Mouse (Mus musculus): ENCODE data around the gene Zfp580. TPM values are rescaled to one million over a fixed set of nuclear protein-coding genes. Genes with fewer than 3 reads are reported as not detected.

The Zfp580 gene
- polyA plus RNA-seq, 1 experiment from 2014 or later, result 54.0 TPM

- H3K27ac ChIP-seq, result no peak overlapping the region
- no peak; the same call in 1 of the 2 replicates for ATAC-seq (replicated peaks; ENCODE audit: low FRiP score, low read depth)
- 87% methylated on average over 3 of the region's 3 CpGs for WGBS
- no peak for TF ChIP-seq CTCF (IDR thresholded peaks at IDR 0.05; ENCODE audit: low read depth)
- no peak for DNase-seq (ENCODE audit: low spot score)
- no peaks in the 10 kb centered on the region for H3K4me1 ChIP-seq (replicated peaks; ENCODE audit: insufficient read depth, low read length)
- H3K36me3 ChIP-seq (ENCODE audit: insufficient read depth, low read length), result peaks cover 28% of the 10 kb centered on the region
- H3K4me2 ChIP-seq (ENCODE audit: low read length), result no peak overlapping the region
- H3K9ac ChIP-seq (ENCODE audit: low read depth, low read length), result no peak overlapping the region
- H3K27me3 ChIP-seq (ENCODE audit: insufficient read depth, low read length), result no peaks in the 10 kb centered on the region
- no peak overlapping the region for H3K4me3 ChIP-seq (replicated peaks; ENCODE audit: low read depth, low read length)
- H3K9me3 ChIP-seq (replicated peaks; ENCODE audit: low read length), result no peaks in the 10 kb centered on the region
Observed at GRCm38 (mm10) chr7:5099796-5100195, 48.5 kb downstream of the Zfp580 start.

GRCm38 (mm10) chr7:5101066-5101663 lies 49.8 kb downstream of the Zfp580 start:
- ATAC-seq (replicated peaks; ENCODE audit: low FRiP score, low read depth), result no peak
- no peak for TF ChIP-seq CTCF (IDR thresholded peaks at IDR 0.05; ENCODE audit: low read depth)
- H3K27me3 ChIP-seq (ENCODE audit: insufficient read depth, low read length), result no peaks in the 10 kb centered on the region
- H3K27ac ChIP-seq, result no peak overlapping the region
- H3K4me2 ChIP-seq (ENCODE audit: low read length), result no peak overlapping the region
- no peak overlapping the region for H3K9ac ChIP-seq (ENCODE audit: low read depth, low read length)
- H3K4me3 ChIP-seq (replicated peaks; ENCODE audit: low read depth, low read length), result no peak overlapping the region
- H3K36me3 ChIP-seq (ENCODE audit: insufficient read depth, low read length), result peaks cover 18% of the 10 kb centered on the region
- no peak for DNase-seq (ENCODE audit: low spot score)
- H3K4me1 ChIP-seq (replicated peaks; ENCODE audit: insufficient read depth, low read length), result no peaks in the 10 kb centered on the region
- H3K9me3 ChIP-seq (replicated peaks; ENCODE audit: low read length), result no peaks in the 10 kb centered on the region
- 87% methylated on average over 10 of the region's 10 CpGs for WGBS

- H3K9ac ChIP-seq (ENCODE audit: low read depth, low read length), result no peak overlapping the region
- TF ChIP-seq CTCF (IDR thresholded peaks at IDR 0.05; ENCODE audit: low read depth), result no peak
- no peaks in the 10 kb centered on the region for H3K27me3 ChIP-seq (ENCODE audit: insufficient read depth, low read length)
- WGBS, result 85% methylated on average over 2 of the region's 2 CpGs
- H3K36me3 ChIP-seq (ENCODE audit: insufficient read depth, low read length), result peaks cover 13% of the 10 kb centered on the region
- no peaks in the 10 kb centered on the region for H3K9me3 ChIP-seq (replicated peaks; ENCODE audit: low read length)
- no peak overlapping the region for H3K4me3 ChIP-seq (replicated peaks; ENCODE audit: low read depth, low read length)
- H3K4me2 ChIP-seq (ENCODE audit: low read length), result no peak overlapping the region
- H3K4me1 ChIP-seq (replicated peaks; ENCODE audit: insufficient read depth, low read length), result no peaks in the 10 kb centered on the region
- H3K27ac ChIP-seq, result no peak overlapping the region
- ATAC-seq (replicated peaks; ENCODE audit: low FRiP score, low read depth), result no peak
- no peak for DNase-seq (ENCODE audit: low spot score)
Observed at GRCm38 (mm10) chr7:5102564-5102963, 51.2 kb downstream of the Zfp580 start.

Other genes with a start within 250 kb of the Zfp580 start
- gene Ube2s, start 238.9 kb upstream of the Zfp580 start, polyA plus RNA-seq (2015; fragmentation: Nextera tagmentation; extraction: Ambion mirVana), result 198 and 203 TPM in 2 replicates
- gene Shisa7, start 206.8 kb upstream of the Zfp580 start, polyA plus RNA-seq (2015; fragmentation: Nextera tagmentation; extraction: Ambion mirVana), result 0.62 and 0.67 TPM in 2 replicates
- 11.0 and 12.4 TPM in 2 replicates for gene Isoc2b, start 181.3 kb upstream of the Zfp580 start, polyA plus RNA-seq (2015; fragmentation: Nextera tagmentation; extraction: Ambion mirVana)
- gene Isoc2a, start 174.4 kb upstream of the Zfp580 start, polyA plus RNA-seq (2015; fragmentation: Nextera tagmentation; extraction: Ambion mirVana), result 0.72 and 0.77 TPM in 2 replicates
- not detected in 2 replicates for gene Gm36210, start 145.0 kb upstream of the Zfp580 start, polyA plus RNA-seq (2015; fragmentation: Nextera tagmentation; extraction: Ambion mirVana)
- gene Zfp628, start 136.3 kb upstream of the Zfp580 start, polyA plus RNA-seq (2015; fragmentation: Nextera tagmentation; extraction: Ambion mirVana), result 3.5 and 3.9 TPM in 2 replicates
- 2.1 and 2.6 TPM in 2 replicates for gene Nat14, start 129.5 kb upstream of the Zfp580 start, polyA plus RNA-seq (2015; fragmentation: Nextera tagmentation; extraction: Ambion mirVana)
- gene Ssc5d, start 125.8 kb upstream of the Zfp580 start, polyA plus RNA-seq (2015; fragmentation: Nextera tagmentation; extraction: Ambion mirVana), result 0.91 and 1.1 TPM in 2 replicates
- 0.12 and 0.13 TPM in 2 replicates for gene Sbk2, start 87.1 kb upstream of the Zfp580 start, polyA plus RNA-seq (2015; fragmentation: Nextera tagmentation; extraction: Ambion mirVana)
- 0.05 TPM in 1 of 2 replicates, not detected in the other for gene Sbk3, start 80.4 kb upstream of the Zfp580 start, polyA plus RNA-seq (2015; fragmentation: Nextera tagmentation; extraction: Ambion mirVana)
- gene Zfp579, start 55.4 kb upstream of the Zfp580 start, polyA plus RNA-seq (2015; fragmentation: Nextera tagmentation; extraction: Ambion mirVana), result 21.2 and 21.3 TPM in 2 replicates
- gene Zfp524, start 37.1 kb upstream of the Zfp580 start, polyA plus RNA-seq (2015; fragmentation: Nextera tagmentation; extraction: Ambion mirVana), result 12.8 and 14.1 TPM in 2 replicates
- gene Fiz1, start 36.8 kb upstream of the Zfp580 start, polyA plus RNA-seq (2015; fragmentation: Nextera tagmentation; extraction: Ambion mirVana), result 30.4 and 31.8 TPM in 2 replicates
- 4.7 and 5.7 TPM in 2 replicates for gene Gm44973, start 36.0 kb upstream of the Zfp580 start, polyA plus RNA-seq (2015; fragmentation: Nextera tagmentation; extraction: Ambion mirVana)
- gene Zfp865, start 31.2 kb upstream of the Zfp580 start, polyA plus RNA-seq (2015; fragmentation: Nextera tagmentation; extraction: Ambion mirVana), result 4.7 and 5.6 TPM in 2 replicates
- gene Ccdc106, start 31.0 kb upstream of the Zfp580 start, polyA plus RNA-seq (2015; fragmentation: Nextera tagmentation; extraction: Ambion mirVana), result 22.7 and 23.5 TPM in 2 replicates
- not detected in 2 replicates for gene 4632433K11Rik, start 17.4 kb upstream of the Zfp580 start, polyA plus RNA-seq (2015; fragmentation: Nextera tagmentation; extraction: Ambion mirVana)
- gene Zfp784, start 13.1 kb upstream of the Zfp580 start, polyA plus RNA-seq (2015; fragmentation: Nextera tagmentation; extraction: Ambion mirVana), result 5.7 and 6.6 TPM in 2 replicates
- 95.0 and 103 TPM in 2 replicates for gene U2af2, start 10.6 kb downstream of the Zfp580 start, polyA plus RNA-seq (2015; fragmentation: Nextera tagmentation; extraction: Ambion mirVana)
- 58.4 and 61.7 TPM in 2 replicates for gene Epn1, start 28.7 kb downstream of the Zfp580 start, polyA plus RNA-seq (2015; fragmentation: Nextera tagmentation; extraction: Ambion mirVana)
- not detected in 2 replicates for gene Rfpl4, start 65.4 kb downstream of the Zfp580 start, polyA plus RNA-seq (2015; fragmentation: Nextera tagmentation; extraction: Ambion mirVana)
- 0.79 and 0.83 TPM in 2 replicates for gene Rasl2-9, start 74.4 kb downstream of the Zfp580 start, polyA plus RNA-seq (2015; fragmentation: Nextera tagmentation; extraction: Ambion mirVana)
- not detected in 2 replicates for gene Vmn1r55, start 98.1 kb downstream of the Zfp580 start, polyA plus RNA-seq (2015; fragmentation: Nextera tagmentation; extraction: Ambion mirVana)
- gene Vmn1r56, start 145.2 kb downstream of the Zfp580 start, polyA plus RNA-seq (2015; fragmentation: Nextera tagmentation; extraction: Ambion mirVana), result not detected in 2 replicates
- not detected in 2 replicates for gene Vmn1r57, start 167.0 kb downstream of the Zfp580 start, polyA plus RNA-seq (2015; fragmentation: Nextera tagmentation; extraction: Ambion mirVana)

Data from kidney, postnatal 0 days (tissue).